Mouse (Mus musculus) MEL (cell line): ENCODE data around the gene Adam17. TPM values are rescaled to one million over a fixed set of nuclear protein-coding genes. Genes with fewer than 3 reads are reported as not detected.

Experiments used
- DNase-seq: peaks from one replicate; pipeline ENCODE4 v3.0.0; 2011; ENCODE audit warnings: low read depth, low spot score
- H3K27ac ChIP-seq: 2 replicates; pipeline ENCODE4 v1.5.1; 2012; ENCODE audit warnings: low read depth, mild to moderate bottlenecking, control low read depth, low read length, moderate library complexity; ENCODE audit not compliant: control insufficient read depth
- H3K27me3 ChIP-seq, 2 experiments: fragments of 150-350 bp in 1 of 2; sonication (generic) in 1 of 2; 2 replicates each; pipeline ENCODE4 v1.6.1; 2012; ENCODE audit warnings: low read length in 2 of 2, mild to moderate bottlenecking in 2 of 2, improper control_type of control experiment in 1 of 2, moderate library complexity in 1 of 2; ENCODE audit not compliant: insufficient read depth in 2 of 2, control insufficient read depth in 1 of 2
- H3K36me3 ChIP-seq, 2 experiments: 2 replicates each; pipeline ENCODE4 v1.6.1; 2012 to 2014; ENCODE audit warnings: low read length in 2 of 2, improper control_type of control experiment in 1 of 2, inconsistent platforms in 1 of 2, mild to moderate bottlenecking in 1 of 2; ENCODE audit not compliant: insufficient read depth in 2 of 2, control insufficient read depth in 1 of 2
- H3K4me1 ChIP-seq, 2 experiments: fragments of 150-350 bp in 1 of 2; sonication (generic) in 1 of 2; 2 replicates each; pipeline ENCODE4 v1.6.1; 2012; ENCODE audit warnings: low read length in 2 of 2, improper control_type of control experiment in 1 of 2, mild to moderate bottlenecking in 1 of 2; ENCODE audit not compliant: insufficient read depth in 2 of 2, control insufficient read depth in 1 of 2
- H3K4me3 ChIP-seq, 2 experiments: fragments of 150-350 bp in 1 of 2; sonication (generic) in 1 of 2; 2 replicates each; pipeline ENCODE4 v1.5.1; 2012; ENCODE audit warnings: low read depth in 2 of 2, low read length in 2 of 2, mild to moderate bottlenecking in 2 of 2, moderate library complexity in 2 of 2, control low read depth in 1 of 2, improper control_type of control experiment in 1 of 2; ENCODE audit not compliant: control insufficient read depth in 1 of 2, insufficient read depth in 1 of 2
- H3K79me2 ChIP-seq: 2 replicates; pipeline ENCODE4 v1.6.1; 2012; ENCODE audit warnings: mild to moderate bottlenecking, low read length, moderate library complexity; ENCODE audit not compliant: control insufficient read depth, poor library complexity, insufficient read depth
- H3K9ac ChIP-seq: 2 replicates; pipeline ENCODE4 v1.6.1; 2012; ENCODE audit warnings: low read depth, mild to moderate bottlenecking, control low read depth, low read length, moderate library complexity; ENCODE audit not compliant: control insufficient read depth, poor library complexity, severe bottlenecking
- H3K9me3 ChIP-seq: fragments of 150-350 bp; sonication (generic); replicated peaks from 2 replicates; pipeline ENCODE4 v1.6.1; 2012; ENCODE audit warnings: mild to moderate bottlenecking, low read length, improper control_type of control experiment, moderate library complexity; ENCODE audit not compliant: insufficient read depth
- CHD1 ChIP-seq: IDR thresholded peaks from 2 replicates; pipeline ENCODE4 v1.6.1; 2012; ENCODE audit warnings: low read depth, mild to moderate bottlenecking, inconsistent platforms, low read length, improper control_type of control experiment
- CHD2 ChIP-seq: IDR thresholded peaks from 2 replicates; pipeline ENCODE4 v1.6.1; 2011; ENCODE audit warnings: low read length, improper control_type of control experiment
- ELF1 ChIP-seq: IDR thresholded peaks from 2 replicates; pipeline ENCODE4 v1.6.1; 2014; ENCODE audit warnings: low read depth, mild to moderate bottlenecking, inconsistent platforms, low read length, improper control_type of control experiment, moderate library complexity
- EP300 ChIP-seq, 2 experiments: IDR thresholded peaks; 2 replicates each; pipeline ENCODE4 v1.6.1; 2011; ENCODE audit warnings: improper control_type of control experiment in 2 of 2, low read length in 2 of 2, low read depth in 1 of 2, mild to moderate bottlenecking in 1 of 2
- ETS1 ChIP-seq: IDR thresholded peaks from 2 replicates; pipeline ENCODE4 v1.6.1; 2012; ENCODE audit warnings: low read depth, mild to moderate bottlenecking, inconsistent platforms, low read length, improper control_type of control experiment, moderate library complexity
- HCFC1 ChIP-seq: IDR thresholded peaks from 2 replicates; pipeline ENCODE4 v1.6.1; 2012; ENCODE audit warnings: low read depth, mild to moderate bottlenecking, inconsistent platforms, low read length, improper control_type of control experiment, moderate library complexity
- KAT2A ChIP-seq: conservative IDR thresholded peaks from 2 replicates; pipeline ENCODE4 v1.6.1; 2012; ENCODE audit warnings: low read depth, low read length, improper control_type of control experiment, inconsistent platforms
- MAFK ChIP-seq: IDR thresholded peaks from 2 replicates; pipeline ENCODE4 v1.6.1; 2011; ENCODE audit warnings: low read depth, mild to moderate bottlenecking, low read length, improper control_type of control experiment, borderline replicate concordance
- MAX ChIP-seq: IDR thresholded peaks from 2 replicates; pipeline ENCODE4 v1.6.1; 2011; ENCODE audit warnings: low read length, improper control_type of control experiment
- MXI1 ChIP-seq: IDR thresholded peaks from 2 replicates; pipeline ENCODE4 v1.6.1; 2011; ENCODE audit warnings: mild to moderate bottlenecking, low read depth, low read length, improper control_type of control experiment
- MYB ChIP-seq: IDR thresholded peaks from 2 replicates; pipeline ENCODE4 v1.6.1; 2011; ENCODE audit warnings: mild to moderate bottlenecking, low read depth, low read length, improper control_type of control experiment
- POLR2A ChIP-seq, 2 experiments: IDR thresholded peaks; 2 replicates each; pipeline ENCODE4 v1.6.1; 2011 to 2012; ENCODE audit warnings: low read length in 2 of 2, mild to moderate bottlenecking in 2 of 2, control low read depth in 1 of 2, improper control_type of control experiment in 1 of 2, low read depth in 1 of 2, moderate library complexity in 1 of 2; ENCODE audit not compliant: control insufficient read depth in 1 of 2, insufficient read depth in 1 of 2, poor library complexity in 1 of 2
- RAD21 ChIP-seq: IDR thresholded peaks from 2 replicates; pipeline ENCODE4 v1.6.1; 2011; ENCODE audit warnings: mild to moderate bottlenecking, low read depth, low read length, improper control_type of control experiment
- SIN3A ChIP-seq: IDR thresholded peaks from 2 replicates; pipeline ENCODE4 v1.6.1; 2012; ENCODE audit warnings: low read length, improper control_type of control experiment, inconsistent platforms
- TAL1 ChIP-seq: IDR thresholded peaks from 2 replicates; pipeline ENCODE4 v1.6.1; 2012; ENCODE audit warnings: mild to moderate bottlenecking, inconsistent platforms, low read length, moderate library complexity, mixed read lengths
- TCF12 ChIP-seq: IDR thresholded peaks from 2 replicates; pipeline ENCODE4 v1.6.1; 2014; ENCODE audit warnings: low read depth, mild to moderate bottlenecking, inconsistent platforms, low read length, improper control_type of control experiment, moderate library complexity
- UBTF ChIP-seq: IDR thresholded peaks from 2 replicates; pipeline ENCODE4 v1.6.1; 2012; ENCODE audit warnings: low read depth, mild to moderate bottlenecking, inconsistent platforms, low read length, improper control_type of control experiment, moderate library complexity, borderline replicate concordance; ENCODE audit not compliant: insufficient read depth
- ZC3H11A ChIP-seq: IDR thresholded peaks from 2 replicates; pipeline ENCODE4 v1.6.1; 2012; ENCODE audit warnings: low read depth, mild to moderate bottlenecking, inconsistent platforms, low read length, improper control_type of control experiment
- ZMIZ1 ChIP-seq: IDR thresholded peaks from 2 replicates; pipeline ENCODE4 v1.6.1; 2012; ENCODE audit warnings: low read depth, mild to moderate bottlenecking, inconsistent platforms, low read length, improper control_type of control experiment, moderate library complexity
- ZNF384 ChIP-seq: IDR thresholded peaks from 2 replicates; pipeline ENCODE4 v1.6.1; 2012; ENCODE audit warnings: low read depth, mild to moderate bottlenecking, inconsistent platforms, low read length, improper control_type of control experiment
- polyA plus RNA-seq, 2 experiments: library from polyadenylated mRNA; stranded (reverse) in 1 of 2; unstranded in 1 of 2; fragments of >175 nt in 1 of 2; fragments of >200 nt in 1 of 2; gene quantifications; 2 replicates each; pipeline versions ENCODE4 v1.2.1 to v1.2.4; 2012; ENCODE audit warnings: low replicate concordance in 2 of 2, low read depth in 1 of 2; ENCODE audit not compliant: insufficient read length in 2 of 2, insufficient read depth in 1 of 2, missing spikeins in 1 of 2
- total RNA-seq: library from RNA; depleted of rRNA; stranded (reverse); fragments of 300-350 nt; gene quantifications from 2 replicates; pipeline ENCODE4 v1.2.3, GENCODE M21; 2012

Adam17 gene
- total and polyA plus RNA-seq, 3 experiments = 12.9 to 14.2 TPM; not detected in 1

DNA sequence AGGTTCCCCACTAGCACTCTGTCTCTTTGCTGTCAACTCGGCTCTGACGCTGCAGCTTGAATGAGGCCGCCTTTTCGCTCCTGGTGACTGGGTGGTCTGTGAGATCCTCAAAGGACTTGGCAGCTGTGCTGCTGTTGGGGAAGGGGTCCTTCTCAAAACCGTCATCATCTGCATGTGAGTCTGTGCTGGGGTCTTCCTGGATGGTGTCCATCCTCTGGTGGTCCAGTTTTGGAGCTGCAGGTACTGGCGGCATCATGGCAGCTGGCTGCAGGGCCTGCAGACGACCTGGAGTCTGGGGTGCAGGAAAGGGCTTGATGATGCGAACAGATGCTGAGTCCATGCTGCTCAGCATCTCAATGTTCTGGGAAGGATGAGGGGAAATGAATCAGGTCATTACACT lies 48.2 kb downstream of the Adam17 start:
- no peak for DNase-seq
- TF ChIP-seq MAFK (no peak), EP300 (IDR thresholded peaks at IDR 0.05; ENCODE audit: low read depth in 1 of 2, low read length in 2 of 2) (no peak), UBTF (no peak), TCF12 (no peak)
- Histone ChIP-seq H3K27me3 (no peaks in the 10 kb centered on the region), H3K9me3 (no peaks in the 10 kb centered on the region), H3K9ac (no peak overlapping the region), H3K27ac (no peak overlapping the region), H3K4me3 (no peak overlapping the region), H3K4me1 (no peaks in the 10 kb centered on the region), H3K79me2 (no peaks in the 10 kb centered on the region), H3K36me3 (no peaks in the 10 kb centered on the region; a peak in 1 of 4 replicates)

DNA sequence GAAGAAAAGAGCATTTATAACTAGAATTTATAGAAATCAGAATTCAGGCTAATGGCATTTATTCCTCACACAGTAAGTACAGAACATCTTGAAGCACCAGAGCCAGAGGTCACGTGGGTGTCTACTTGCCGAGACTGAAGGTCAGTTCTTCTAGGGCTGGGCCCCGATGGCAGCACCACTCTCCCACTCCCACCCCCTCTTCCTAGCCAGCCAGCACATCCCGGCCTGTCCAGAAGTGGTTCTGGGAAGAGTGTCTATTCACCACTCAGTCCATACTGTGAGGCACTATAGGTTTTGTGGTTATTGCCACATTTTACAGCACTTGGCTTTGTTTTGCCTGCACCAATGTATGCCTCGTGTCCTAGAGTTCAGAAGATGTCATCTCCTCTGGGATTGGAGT lies 49.3 kb downstream of the Adam17 start:
- no peaks in the 10 kb centered on the region; a peak in 1 of 4 replicates for H3K36me3 ChIP-seq
- DNase-seq = no peak
- H3K4me3 ChIP-seq = no peak overlapping the region
- H3K79me2 ChIP-seq = no peaks in the 10 kb centered on the region
- no peaks in the 10 kb centered on the region for H3K4me1 ChIP-seq
- H3K9ac ChIP-seq = no peak overlapping the region
- no peaks in the 10 kb centered on the region for H3K27me3 ChIP-seq
- H3K27ac ChIP-seq = no peak overlapping the region
- H3K9me3 ChIP-seq = no peaks in the 10 kb centered on the region
- TF ChIP-seq SIN3A (no peak), ZMIZ1 (no peak), ZC3H11A (no peak), KAT2A (no peak), MXI1 (no peak), CHD1 (no peak), MAX (no peak), POLR2A (IDR thresholded peaks at IDR 0.05; ENCODE audit: control insufficient read depth in 1 of 2, insufficient read depth in 1 of 2, low read depth in 1 of 2, low read length in 2 of 2, poor library complexity in 1 of 2) (no peak), RAD21 (no peak), ZNF384 (no peak), HCFC1 (no peak), ETS1 (no peak), ELF1 (no peak), TAL1 (no peak), CHD2 (no peak), MYB (no peak)
